Mouse (Mus musculus): ENCODE measurements around the gene BC030870.

The BC030870 gene

DNA sequence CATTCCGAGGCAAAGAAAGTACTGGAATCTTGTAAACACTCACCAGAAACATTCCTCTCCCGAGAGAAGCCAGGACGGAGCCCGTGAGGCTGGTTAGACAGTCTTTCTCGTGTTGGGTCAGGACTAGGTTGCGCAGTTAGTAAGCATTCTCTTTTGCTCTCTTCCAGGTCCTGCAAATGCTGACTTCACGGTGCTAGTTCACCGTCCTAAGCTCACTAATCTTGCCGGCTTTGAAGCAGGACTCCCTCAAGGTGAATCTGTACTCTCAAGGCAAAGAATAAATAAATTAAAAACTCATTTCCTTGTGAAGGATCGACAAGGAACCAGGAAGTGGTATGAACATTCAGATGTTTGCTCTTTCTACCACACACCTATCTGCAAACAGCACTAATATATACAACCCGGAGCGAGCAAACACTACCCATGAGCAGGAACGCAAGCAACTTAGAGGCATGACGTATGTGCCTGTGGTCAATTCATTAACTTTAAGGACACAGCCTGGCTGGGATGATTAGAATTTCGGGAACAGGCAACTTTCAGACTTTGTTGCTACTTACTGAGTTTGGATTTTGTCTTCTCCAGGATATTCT lies at the start of gene BC030870:
Gene BC030870, minus strand, starts transcription at position 365 of the 590 bp plus-strand sequence.
- no peak for DNase-seq (ENCODE audit: low read depth, low spot score)

DNA sequence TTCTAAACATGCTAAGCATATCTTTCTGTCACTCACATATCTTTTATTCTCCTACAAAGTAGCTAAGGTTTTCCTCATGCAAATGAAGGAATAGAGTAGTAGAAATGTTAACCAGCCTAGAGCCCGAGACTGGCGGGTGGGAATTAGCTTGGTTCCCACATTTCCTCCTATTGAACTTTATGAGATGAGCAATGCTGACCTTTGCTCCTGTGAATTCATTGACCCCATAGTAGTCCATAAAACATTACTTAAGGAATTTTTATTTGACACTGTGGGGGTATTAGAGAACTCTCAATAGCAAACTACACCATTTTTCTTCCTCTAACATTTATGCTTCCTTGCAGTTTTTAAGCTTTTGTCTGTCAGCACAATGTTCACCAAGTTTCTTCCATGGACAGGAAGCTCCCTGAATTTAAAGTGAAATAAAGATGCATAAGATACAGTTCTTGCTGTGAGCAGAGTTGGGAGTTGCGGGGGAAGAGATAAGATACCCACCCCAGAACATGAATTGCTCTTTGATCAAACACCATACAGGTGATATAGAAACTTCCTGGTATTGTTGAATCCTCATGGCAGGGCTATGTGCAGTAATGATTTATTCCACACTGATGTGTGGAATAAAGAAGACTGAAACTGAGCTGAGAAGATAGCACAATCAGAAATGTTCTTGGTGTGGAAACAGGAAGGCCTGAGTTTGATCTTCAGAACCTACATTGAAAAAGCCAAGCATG lies 45.5 kb upstream of the BC030870 start:
- DNase-seq (ENCODE audit: low read depth, low spot score): no peak

DNA sequence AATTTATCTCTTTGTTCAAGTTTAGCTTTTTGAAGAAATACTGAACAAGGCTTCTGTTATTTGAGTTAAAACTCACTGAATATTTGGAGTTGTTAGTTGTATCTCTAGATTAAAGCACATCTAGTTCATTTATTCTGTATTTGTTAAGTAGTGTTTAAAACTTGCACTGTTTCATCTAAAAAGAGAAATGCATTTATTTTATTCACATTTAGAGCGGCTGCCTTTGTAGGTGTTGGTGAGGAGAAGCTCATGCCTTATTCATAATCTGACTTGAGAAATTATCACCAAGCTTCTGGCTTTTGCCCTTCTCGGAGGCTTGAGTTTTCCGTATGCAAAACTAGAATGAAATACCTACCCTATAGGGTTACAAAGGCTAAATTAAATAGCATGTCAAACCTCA lies 39.8 kb upstream of the BC030870 start:
- DNase-seq (ENCODE audit: low read depth, low spot score): no peak

DNA sequence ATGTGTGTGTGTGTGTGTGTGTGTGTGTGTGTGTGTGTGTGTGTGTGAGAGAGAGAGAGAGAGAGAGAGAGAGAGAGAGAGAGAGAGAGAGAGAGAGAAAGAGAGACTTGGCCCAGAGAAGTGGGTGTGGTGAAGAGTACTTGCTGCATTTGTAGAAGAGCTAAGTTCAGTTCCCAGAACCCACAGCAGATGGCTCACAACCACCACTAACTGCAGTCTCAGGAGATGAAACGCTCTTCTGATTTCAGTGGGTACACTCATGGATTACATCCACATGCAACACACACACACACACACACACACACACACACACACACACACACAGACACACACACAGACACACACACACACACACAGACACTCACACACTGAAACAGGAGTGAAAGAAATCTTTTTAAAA lies 31.3 kb upstream of the BC030870 start:
- peak; percentile 52 for DNase-seq (ENCODE audit: low read depth, low spot score)

DNA sequence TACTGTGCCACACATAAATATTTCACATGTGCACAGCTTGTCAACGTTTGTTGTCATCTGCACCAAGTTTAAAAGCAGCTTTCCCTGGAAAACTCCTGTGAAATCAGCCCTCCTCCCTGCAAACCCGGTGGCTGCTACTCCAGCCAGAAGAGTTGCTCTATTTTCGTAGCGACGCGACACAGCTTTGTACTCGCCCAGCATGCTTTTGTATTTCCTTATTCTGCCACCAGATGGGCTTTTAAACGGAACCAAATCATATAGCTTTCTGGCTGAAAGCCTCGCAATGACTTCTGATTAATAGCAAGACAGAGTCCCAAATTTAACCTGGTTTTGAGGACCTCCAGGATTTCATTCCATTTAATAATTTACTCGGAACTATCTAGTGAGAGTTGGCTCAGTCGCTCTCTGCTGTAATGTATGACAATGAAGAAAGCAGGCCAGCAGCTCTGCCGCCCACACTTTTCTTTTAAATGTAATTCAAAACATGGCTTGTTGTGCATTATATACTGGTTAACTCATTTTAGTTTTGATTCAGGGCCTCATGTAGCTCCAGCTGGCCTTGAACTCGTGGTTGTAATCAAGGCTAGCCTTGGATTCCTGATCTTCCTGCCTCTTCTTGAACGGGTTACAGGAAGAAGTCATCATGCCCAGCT lies 29.9 kb upstream of the BC030870 start:
- DNase-seq (ENCODE audit: low read depth, low spot score): no peak

DNA sequence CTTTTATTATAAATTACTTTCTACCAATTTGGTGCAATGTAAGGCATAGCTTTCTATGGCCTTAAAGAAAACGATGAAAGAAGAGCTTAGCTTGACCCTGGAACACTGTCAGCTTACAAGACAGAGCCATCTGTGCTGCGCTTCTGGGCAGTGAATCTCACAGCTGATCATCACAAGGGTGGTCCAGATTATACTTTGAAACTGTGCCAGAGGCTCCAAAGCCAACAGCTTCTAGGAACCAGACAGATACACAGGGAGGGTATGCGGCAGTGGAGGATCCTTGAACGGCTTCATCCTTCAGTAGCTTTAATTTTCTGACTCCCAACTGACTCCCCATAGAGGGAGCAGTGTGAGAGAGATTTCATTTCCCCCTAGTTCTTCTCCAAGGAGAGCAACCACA lies 28.5 kb upstream of the BC030870 start:
- no peak for DNase-seq (ENCODE audit: low read depth, low spot score)

DNA sequence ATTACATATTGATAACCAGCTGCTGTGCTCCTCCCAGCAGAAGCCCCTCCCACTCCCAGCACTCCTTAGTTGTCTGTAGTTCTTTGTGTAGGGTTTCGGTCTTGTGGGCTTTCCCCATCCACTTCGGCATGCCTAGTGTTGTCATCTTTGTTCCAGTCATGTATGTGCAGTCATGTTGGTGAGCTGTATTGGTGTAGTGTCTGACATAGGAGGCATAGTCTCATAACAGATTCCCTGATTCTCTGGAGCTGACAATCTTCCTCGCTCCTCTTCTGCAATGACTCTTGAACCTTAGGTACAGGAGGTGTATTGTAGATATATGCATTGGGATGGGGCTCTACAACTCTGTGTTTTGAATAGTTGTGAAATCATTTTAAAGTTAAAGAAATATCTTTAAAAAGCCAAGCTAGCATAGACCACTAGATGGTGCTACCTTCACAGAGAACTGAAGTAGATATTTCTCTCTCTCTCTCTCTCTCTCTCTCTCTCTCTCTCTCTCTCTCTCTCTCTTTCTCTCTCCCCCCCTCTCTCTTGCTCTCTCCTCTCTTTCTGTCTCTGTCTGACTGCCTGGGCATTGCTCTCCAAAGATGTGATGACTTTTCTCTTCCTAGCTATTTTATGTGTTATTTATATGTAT lies 9.6 kb upstream of the BC030870 start:
- DNase-seq (ENCODE audit: low read depth, low spot score): no peak

DNA sequence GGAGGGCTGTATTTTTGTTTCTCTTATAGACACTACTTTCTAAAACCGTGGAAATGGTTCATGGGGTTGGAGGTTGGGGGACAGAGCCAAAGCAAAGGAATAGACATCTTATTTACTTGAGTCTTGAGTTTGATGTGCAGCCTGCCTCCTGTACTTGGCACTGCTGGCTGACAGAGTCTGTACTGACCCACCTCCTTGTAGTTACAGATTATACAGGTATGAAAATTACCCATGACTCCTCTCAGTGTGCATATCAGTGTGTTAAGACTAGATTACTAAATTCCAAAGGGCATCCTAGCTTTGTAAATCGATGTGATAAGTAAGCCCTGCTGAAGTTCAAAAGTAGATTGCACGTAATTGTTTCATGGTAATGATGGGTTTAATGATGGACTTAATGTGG lies 2.9 kb downstream of the BC030870 start:
- no peak for DNase-seq (ENCODE audit: low read depth, low spot score)

DNA sequence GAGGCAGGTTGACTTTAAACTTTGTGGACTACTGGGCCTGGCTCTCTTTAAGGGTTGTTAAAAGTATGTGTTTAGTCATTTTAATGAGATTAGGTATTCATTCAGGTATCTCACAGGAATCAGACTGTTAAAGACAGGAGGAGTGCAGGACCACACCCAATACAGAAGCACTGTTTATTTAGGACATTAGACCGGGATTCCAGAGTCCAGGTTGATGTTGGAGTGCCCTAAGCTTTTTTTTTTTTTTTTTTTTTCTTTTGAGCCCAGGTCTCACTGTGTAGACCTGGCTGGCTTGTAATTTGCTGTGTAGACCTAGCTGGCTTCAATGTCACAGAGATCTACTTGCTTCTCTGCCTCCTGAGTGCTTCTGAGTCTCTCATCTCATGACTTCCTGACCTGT lies 3.3 kb downstream of the BC030870 start:
- DNase-seq (ENCODE audit: low read depth, low spot score): no peak

DNA sequence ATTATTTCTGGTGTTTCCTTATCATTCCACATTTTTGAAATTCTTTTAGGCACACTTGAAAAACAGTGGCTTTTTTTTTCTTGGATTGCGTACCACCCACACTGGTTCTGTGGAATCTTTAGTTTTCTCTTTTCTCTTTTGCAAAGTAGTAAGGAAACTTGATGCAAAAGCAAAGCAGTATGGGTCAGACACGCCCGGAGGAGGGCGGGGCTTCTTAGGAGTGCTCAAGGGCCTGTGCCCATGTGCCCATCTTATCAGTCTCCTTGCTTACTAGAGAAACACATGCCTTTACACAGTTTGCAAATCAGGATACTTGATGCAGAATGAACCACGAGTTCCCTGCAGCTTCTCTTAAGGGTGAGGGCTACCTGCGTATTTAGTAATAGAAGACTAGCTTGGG lies 17.3 kb downstream of the BC030870 start:
- no peak for DNase-seq (ENCODE audit: low read depth, low spot score)

DNA sequence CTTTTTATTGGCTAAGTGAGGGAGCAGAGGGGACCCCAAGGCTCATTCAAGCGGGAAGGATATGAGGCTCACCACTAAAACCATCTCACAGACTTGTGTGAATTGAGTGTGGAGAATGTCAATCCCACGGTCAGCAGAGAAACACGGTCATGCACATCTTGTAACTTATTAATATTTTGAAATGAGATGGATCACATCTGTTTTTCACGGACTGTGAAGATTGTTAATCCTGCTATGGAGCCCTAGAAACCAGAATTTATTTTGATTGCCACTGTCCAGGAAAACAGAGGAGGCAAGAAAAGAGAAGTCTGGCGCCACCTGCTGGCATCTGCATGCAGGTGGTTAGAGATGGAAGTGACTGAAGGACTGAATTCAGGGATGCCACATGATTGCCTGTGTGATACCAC lies 19.1 kb downstream of the BC030870 start:
- DNase-seq (ENCODE audit: low read depth, low spot score): peak; percentile 86

DNA sequence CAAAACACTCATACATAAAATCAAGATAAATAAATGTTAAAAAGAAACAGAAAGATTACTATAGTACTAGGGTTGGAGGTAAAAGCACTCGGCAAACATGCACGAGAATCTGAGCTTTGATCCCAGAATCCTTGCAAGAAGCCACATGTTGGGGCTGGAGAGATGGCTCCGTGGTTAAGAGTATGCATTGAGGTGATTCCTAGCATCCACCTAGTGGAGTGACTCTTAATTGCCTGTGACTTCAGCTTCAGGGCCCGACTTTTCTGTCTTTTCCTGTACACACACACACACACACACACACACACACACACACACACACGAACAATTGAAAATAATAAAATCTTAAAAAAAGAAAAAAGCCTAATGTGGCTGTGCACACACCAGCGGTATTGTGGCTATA lies 20.4 kb downstream of the BC030870 start:
- DNase-seq (ENCODE audit: low read depth, low spot score): peak; percentile 55

DNA sequence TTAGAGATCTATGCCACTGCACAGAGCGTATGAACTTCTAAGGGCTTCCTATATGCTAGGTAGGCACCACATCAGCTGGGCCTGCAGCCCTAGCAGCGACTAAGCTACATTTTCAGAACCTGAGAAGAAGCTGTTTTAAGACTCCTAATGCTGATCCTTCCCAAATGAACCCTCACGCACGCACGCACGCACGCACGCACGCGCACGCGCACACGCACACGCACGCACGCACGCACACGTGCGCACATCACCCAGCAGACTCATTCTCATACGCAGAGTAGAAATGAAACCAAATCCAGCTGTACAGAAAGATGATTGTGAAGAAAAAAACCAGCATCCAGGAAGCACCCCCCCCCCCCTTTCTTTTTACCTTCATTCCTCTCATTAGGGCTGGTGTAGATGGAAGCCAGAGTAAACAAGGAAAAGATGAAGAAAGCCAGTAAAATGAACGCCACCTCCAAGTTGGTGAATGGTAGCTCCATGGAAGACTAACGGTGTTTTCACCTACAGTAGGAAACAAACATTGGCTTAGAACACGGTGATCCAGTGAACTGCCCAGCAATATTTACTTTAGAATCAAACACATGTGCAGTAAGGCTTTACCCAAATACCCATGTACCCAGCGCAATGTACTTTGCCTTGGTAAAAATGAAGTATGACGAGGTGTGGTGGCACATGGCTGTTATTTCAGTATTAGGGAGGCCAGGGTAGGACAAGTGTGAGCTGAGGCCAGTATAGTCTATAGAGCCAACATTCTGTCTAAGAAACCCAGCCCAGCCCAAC lies 21.2 kb downstream of the BC030870 start:
- peak; percentile 32 for DNase-seq (ENCODE audit: low read depth, low spot score)

DNA sequence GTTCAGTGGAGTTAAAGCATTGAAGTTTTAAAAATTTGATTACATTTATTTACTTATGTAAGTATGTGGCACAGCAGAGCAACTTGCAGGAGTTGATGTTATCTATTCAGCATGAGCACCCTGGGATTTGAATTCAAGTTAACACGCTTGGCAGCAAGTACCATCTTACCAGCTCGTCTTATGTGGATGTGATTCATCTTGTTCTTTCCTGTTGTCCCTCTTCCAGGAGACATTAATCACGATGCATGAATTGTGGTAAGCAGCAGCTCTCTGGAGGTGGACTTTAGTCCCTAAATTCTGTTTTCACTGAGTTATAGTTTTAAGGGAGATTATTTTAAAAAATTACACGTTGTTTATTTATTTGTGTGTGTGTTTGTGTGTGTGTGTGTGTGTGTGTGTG lies 25.3 kb downstream of the BC030870 start:
- no peak for DNase-seq (ENCODE audit: low read depth, low spot score)

DNA sequence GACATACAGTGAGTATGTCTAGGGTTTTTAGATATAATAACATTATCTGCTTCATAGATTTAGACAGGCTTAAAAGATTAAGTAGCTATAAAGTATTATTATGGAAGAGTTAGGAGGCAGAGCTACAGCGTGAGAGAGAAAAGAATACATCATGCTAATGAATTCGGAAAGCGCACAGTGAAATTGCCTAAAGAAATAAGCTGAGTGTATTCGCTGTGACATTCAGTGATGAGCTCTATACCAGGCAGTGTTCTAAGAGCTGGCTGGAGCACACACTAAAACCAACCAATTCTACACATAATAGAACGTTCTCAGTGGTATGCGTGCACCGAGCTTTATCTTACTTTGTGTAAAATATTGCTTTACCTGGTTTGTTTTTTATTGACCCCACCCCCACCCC lies 25.7 kb downstream of the BC030870 start:
- DNase-seq (ENCODE audit: low read depth, low spot score): no peak

DNA sequence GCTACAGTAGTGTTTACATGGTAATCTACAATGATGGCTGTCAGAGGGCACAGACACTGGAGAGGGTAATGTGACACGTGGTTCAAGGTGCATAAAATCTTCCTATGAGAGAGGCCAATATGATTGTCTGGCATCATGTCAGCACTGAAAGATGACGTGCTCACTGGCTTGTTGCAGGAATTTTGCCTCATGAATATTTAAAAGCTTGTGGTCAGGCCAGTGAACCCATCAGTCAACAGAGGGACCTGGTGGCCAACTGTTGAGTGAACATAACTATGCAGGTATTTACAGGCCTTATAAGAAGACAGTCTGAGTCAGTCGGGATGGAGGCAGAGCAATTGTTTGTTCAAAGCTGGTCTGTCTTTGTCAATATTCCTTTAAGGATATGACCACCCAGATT lies 29.6 kb downstream of the BC030870 start:
- no peak for DNase-seq (ENCODE audit: low read depth, low spot score)

DNA sequence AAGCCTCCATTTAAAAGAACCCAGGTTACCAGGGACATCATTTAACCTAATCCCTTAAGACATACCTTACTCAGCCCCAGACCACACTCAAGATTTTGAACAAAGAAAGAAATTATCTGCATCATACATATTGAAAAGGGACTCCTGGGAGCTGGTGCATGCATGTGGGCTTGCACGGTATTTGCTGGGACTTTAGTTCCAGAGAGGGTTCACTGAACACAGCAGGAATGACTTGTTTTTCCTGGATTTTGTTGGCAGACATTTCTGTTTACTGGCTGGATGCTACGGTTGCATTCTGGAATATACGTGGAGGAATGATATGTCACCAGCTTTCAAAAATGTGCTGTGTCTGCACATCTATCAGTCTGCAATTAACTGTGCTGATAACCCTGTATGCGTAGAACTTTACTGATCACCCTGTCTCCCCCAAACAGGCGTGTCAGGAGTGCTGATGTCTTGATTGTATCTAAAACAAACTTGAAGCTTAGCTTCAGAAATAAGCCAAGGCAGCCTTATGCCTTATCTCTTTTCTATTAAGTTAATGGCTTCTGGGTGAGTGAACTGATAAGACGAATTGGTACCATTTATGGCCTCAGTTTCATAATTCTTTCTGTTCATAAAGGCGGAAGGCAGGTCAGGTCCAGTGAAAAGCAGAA lies 31.5 kb downstream of the BC030870 start:
- DNase-seq (ENCODE audit: low read depth, low spot score): no peak

DNA sequence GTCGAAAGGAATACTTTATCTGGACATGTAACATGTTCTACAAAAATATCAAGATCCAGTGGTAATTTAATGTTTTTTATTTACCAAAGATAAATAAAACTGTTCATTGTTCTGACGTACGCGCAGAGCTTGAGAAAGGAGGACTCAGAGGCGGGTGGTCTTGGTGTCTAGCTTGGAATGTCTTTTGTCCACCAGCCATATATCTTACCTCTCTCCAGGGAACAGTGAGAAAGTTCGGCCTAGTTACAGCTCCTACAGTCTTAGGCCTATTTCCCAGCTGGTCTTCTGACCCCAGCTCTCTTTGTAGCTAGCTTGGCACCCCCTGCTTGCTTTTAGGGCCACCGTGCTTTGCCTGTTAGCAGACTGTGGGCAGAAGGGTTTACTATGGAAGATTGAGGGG lies 39.6 kb downstream of the BC030870 start:
- no peak for DNase-seq (ENCODE audit: low read depth, low spot score)

DNA sequence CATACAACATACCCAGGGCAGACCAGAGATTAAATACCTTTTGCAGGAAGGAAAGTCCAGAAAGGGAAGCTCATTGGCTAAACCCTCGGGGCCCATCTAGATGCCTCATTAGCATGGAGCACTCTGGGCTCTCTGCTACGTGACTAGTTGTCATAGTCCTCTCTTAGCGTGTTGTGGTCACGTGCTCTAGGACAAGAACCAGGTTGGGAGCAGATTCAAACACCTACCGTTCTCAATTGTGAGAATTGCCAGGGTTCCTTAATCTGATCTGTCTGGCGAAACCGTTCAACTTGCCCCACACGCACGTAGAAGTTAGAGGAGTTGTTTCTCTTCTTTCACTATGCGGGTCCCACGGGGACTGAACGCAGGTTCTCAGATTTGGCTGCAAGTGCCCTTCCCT lies 41.2 kb downstream of the BC030870 start:
- no peak for DNase-seq (ENCODE audit: low read depth, low spot score)

DNA sequence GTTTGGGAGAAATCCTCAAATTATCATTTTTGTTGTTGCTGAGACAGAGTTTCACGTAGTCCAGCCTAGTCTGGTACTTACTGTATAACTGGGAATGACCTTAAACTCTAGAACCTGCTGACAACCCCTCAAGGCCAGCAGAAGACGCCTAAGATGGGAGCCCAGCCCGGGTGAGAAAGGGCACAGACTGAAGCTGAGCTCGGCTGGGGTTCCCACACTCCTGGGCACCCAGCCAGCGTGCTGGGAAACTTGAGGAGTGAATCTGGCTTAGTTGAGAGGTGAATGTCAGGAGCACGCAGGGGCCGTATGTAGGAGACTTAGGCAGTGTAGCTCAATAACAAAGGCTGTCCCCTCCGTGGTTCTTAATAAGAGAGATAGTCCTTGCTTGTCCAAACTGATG lies 41.7 kb downstream of the BC030870 start:
- no peak for DNase-seq (ENCODE audit: low read depth, low spot score)

DNA sequence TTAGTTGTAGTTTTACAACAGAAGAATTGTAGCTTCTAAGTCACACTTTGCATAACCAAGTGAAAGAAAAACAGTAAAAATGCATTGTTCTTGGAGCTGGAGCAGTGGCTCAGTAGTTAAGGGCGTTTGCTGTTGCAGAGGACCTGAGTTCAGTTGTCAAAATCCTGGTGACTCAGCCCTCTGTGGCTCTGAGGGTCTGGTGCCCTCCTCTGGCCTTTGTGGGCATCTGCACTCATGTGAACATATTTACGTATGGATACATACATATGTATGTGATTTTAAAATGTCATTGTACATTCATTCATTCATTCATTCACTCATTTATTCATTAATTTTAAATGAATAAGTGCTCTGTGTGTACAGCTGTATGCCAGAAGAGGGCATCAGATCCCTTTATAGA lies 43.7 kb downstream of the BC030870 start:
- DNase-seq (ENCODE audit: low read depth, low spot score): peak; percentile 80
